Mouse (Mus musculus): ENCODE measurements around the gene Gdpd3. TPM values are rescaled to one million over a fixed set of nuclear protein-coding genes. Genes with fewer than 3 reads are reported as not detected.

Gdpd3 gene
- polyA plus RNA-seq, 1 experiment from 2014 or later, result 1.4 TPM

DNA sequence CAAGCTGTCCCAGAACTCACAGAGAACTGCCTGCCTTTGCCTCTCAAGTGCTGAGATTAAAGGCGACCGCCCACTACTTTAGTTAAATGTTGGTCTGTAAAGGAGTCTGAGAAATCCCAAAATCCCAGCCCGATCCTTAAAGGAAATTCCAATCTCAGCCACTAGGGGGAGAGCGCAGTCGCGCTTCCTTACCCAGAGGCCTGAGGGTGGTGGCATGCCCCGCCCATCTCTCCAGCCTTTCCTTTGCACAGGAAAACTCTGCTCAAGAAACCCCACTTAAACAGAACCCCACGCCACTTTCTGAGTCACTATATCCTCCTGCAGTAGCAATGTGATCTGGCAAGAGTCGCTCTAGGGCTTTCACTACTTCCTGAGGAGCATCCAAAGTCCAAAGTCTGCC lies 11.3 kb upstream of the Gdpd3 start:
- WGBS (ENCODE audit: insufficient replicate concordance), result 2% methylated on average over 9 of the region's 9 CpGs
- H3K27ac ChIP-seq (ENCODE audit: low read depth, low read length), result no peak overlapping the region
- H3K4me1 ChIP-seq (ENCODE audit: control insufficient read depth, insufficient read depth, low read length), result peaks cover 4% of the 10 kb centered on the region; the same call in 1 of the 2 replicates
- no peaks in the 10 kb centered on the region for H3K9me3 ChIP-seq (replicated peaks; ENCODE audit: control insufficient read depth, low read length)
- no peaks in the 10 kb centered on the region for H3K27me3 ChIP-seq (ENCODE audit: control insufficient read depth, insufficient read depth, low read length)
- H3K4me3 ChIP-seq (ENCODE audit: low read depth, low read length), result peak overlapping the region; percentile 6; the same call in 1 of the 2 replicates
- H3K4me2 ChIP-seq, result peak overlapping the region; percentile 38
- peak overlapping the region; percentile 65; the same call in 1 of the 2 replicates for H3K9ac ChIP-seq (ENCODE audit: low read depth, low read length)
- H3K36me3 ChIP-seq (ENCODE audit: control insufficient read depth, insufficient read depth, low read length), result no peaks in the 10 kb centered on the region
- 0 out of 2 replicates have a peak, but pooled peaks have one; percentile 41 for ATAC-seq (replicated peaks; ENCODE audit: insufficient number of reproducible peaks, low FRiP score, low TSS enrichment)

- Histone ChIP-seq H3K27me3 (ENCODE audit: control insufficient read depth, insufficient read depth, low read length) (no peaks in the 10 kb centered on the region), H3K4me3 (ENCODE audit: low read depth, low read length) (no peak overlapping the region), H3K9ac (ENCODE audit: low read depth, low read length) (no peak overlapping the region), H3K9me3 (replicated peaks; ENCODE audit: control insufficient read depth, low read length) (no peaks in the 10 kb centered on the region), H3K27ac (ENCODE audit: low read depth, low read length) (no peak overlapping the region), H3K36me3 (ENCODE audit: control insufficient read depth, insufficient read depth, low read length) (peaks cover 3% of the 10 kb centered on the region; the same call in 1 of the 2 replicates), H3K4me2 (no peak overlapping the region), H3K4me1 (ENCODE audit: control insufficient read depth, insufficient read depth, low read length) (peaks cover 28% of the 10 kb centered on the region)
- 65% methylated on average over 7 of the region's 7 CpGs for WGBS (ENCODE audit: insufficient replicate concordance)
- no peak for ATAC-seq (replicated peaks; ENCODE audit: insufficient number of reproducible peaks, low FRiP score, low TSS enrichment)
Observed at GRCm38 (mm10) chr7:126758539-126758938, 7.6 kb upstream of the Gdpd3 start.

- no peaks in the 10 kb centered on the region for H3K9me3 ChIP-seq (replicated peaks; ENCODE audit: control insufficient read depth, low read length)
- no peaks in the 10 kb centered on the region for H3K27me3 ChIP-seq (ENCODE audit: control insufficient read depth, insufficient read depth, low read length)
- WGBS (ENCODE audit: insufficient replicate concordance), result 2% methylated on average over 25 of the region's 38 CpGs
- peak within 1 kb of the TSS; percentile 83 for H3K4me3 ChIP-seq (ENCODE audit: low read depth, low read length)
- H3K9ac ChIP-seq (ENCODE audit: low read depth, low read length), result peak within 1 kb of the TSS; percentile 94
- H3K4me1 ChIP-seq (ENCODE audit: control insufficient read depth, insufficient read depth, low read length), result peaks cover 28% of the 10 kb centered on the region
- H3K36me3 ChIP-seq (ENCODE audit: control insufficient read depth, insufficient read depth, low read length), result peaks cover 3% of the 10 kb centered on the region
- peak within 1 kb of the TSS; percentile 95 for H3K27ac ChIP-seq (ENCODE audit: low read depth, low read length)
- peak; percentile 49 for ATAC-seq (replicated peaks; ENCODE audit: insufficient number of reproducible peaks, low FRiP score, low TSS enrichment)
- H3K4me2 ChIP-seq, result peak within 1 kb of the TSS; percentile 96
Observed at GRCm38 (mm10) chr7:126759050-126759671, 7.0 kb upstream of the Gdpd3 start, which contains the start of gene Mapk3. Gene Mapk3 (plus strand): TSS chr7:126759601.

DNA sequence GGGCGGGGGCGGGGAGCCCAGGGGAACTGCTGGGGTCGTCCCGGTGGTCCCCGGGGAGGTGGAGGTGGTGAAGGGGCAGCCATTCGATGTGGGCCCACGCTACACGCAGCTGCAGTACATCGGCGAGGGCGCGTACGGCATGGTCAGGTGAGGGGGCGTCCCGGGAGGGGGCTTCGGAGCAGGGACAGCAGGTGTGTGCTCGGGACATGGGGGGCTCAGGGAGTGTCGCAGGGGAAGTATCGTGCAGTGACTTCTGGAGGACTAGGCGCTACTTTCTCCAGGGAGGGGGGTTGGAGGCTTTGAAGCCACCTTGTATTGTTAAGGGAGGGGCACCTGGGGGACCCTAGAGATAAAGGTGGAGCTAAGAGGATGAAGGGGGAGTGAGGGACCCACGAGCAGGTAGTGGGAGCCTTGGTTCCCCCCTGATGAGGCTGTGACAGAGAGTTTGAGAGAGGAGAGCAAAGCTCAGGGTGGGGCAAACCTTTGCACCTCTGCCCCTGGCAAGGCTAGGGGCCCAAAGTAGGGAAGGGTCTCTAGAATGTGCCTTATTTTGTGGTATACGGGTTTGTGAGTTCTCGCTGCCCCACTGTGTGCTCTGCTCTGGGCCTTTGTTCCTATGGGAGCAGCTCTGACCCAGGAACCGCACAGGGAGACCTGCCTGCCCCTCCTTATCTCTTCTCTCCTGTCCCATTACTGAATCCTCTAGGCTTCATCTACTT lies 6.3 kb upstream of the Gdpd3 start:
- H3K4me3 ChIP-seq (ENCODE audit: low read depth, low read length), result peak overlapping the region; percentile 83
- H3K27ac ChIP-seq (ENCODE audit: low read depth, low read length), result peak overlapping the region; percentile 95
- WGBS (ENCODE audit: insufficient replicate concordance), result under 1% methylated on average over 22 of the region's 24 CpGs
- H3K27me3 ChIP-seq (ENCODE audit: control insufficient read depth, insufficient read depth, low read length), result no peaks in the 10 kb centered on the region
- peak overlapping the region; percentile 96 for H3K4me2 ChIP-seq
- H3K4me1 ChIP-seq (ENCODE audit: control insufficient read depth, insufficient read depth, low read length), result peaks cover 28% of the 10 kb centered on the region
- peak overlapping the region; percentile 94 for H3K9ac ChIP-seq (ENCODE audit: low read depth, low read length)
- ATAC-seq (replicated peaks; ENCODE audit: insufficient number of reproducible peaks, low FRiP score, low TSS enrichment), result peak; percentile 10
- no peaks in the 10 kb centered on the region for H3K9me3 ChIP-seq (replicated peaks; ENCODE audit: control insufficient read depth, low read length)
- peaks cover 6% of the 10 kb centered on the region for H3K36me3 ChIP-seq (ENCODE audit: control insufficient read depth, insufficient read depth, low read length)

DNA sequence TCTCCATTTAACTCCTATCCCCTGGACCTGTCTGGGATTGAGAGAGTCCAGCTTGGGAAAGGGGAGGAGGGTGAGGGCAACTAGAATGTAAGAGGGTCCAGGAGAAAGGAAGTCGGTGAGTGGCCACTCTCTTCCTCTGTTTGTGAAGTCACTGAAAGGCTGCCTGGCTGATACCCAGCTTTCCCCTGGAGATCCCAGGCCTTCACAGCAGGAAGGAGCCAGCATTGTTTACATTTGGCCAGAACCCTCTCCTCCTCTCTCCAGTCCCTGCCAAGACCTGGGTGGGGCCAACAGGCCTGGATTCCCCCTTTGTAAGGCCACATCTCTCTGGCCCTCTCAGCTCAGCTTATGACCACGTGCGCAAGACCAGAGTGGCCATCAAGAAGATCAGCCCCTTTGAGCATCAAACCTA lies 5.7 kb upstream of the Gdpd3 start:
- peak overlapping the region; percentile 83 for H3K4me3 ChIP-seq (ENCODE audit: low read depth, low read length)
- no peaks in the 10 kb centered on the region for H3K27me3 ChIP-seq (ENCODE audit: control insufficient read depth, insufficient read depth, low read length)
- H3K9me3 ChIP-seq (replicated peaks; ENCODE audit: control insufficient read depth, low read length), result no peaks in the 10 kb centered on the region
- 24% methylated on average over 3 of the region's 3 CpGs for WGBS (ENCODE audit: insufficient replicate concordance)
- H3K36me3 ChIP-seq (ENCODE audit: control insufficient read depth, insufficient read depth, low read length), result peaks cover 11% of the 10 kb centered on the region
- ATAC-seq (replicated peaks; ENCODE audit: insufficient number of reproducible peaks, low FRiP score, low TSS enrichment), result peak; percentile 40
- peak overlapping the region; percentile 95 for H3K27ac ChIP-seq (ENCODE audit: low read depth, low read length)
- H3K4me2 ChIP-seq, result peak overlapping the region; percentile 96
- peak overlapping the region; percentile 94 for H3K9ac ChIP-seq (ENCODE audit: low read depth, low read length)
- H3K4me1 ChIP-seq (ENCODE audit: control insufficient read depth, insufficient read depth, low read length), result peaks cover 25% of the 10 kb centered on the region

DNA sequence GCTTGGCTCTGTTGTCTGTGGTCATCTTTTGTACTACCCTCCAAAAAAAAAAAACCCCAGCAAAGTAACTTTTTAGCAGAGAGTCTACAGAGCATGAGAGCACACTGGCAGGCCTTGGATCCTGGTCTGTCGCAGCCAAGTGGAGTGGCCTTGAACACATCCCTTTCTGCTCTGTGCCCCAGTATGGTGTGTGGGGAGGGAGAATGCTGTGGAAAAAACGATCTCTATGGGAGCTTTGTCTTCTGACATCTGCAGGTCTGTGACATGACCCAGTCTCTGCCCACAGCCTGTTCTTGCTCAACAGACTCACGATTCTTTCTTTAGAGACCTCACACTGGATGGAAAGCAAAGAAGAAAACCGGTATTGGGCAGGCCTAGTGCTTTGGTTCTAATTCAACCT lies 5.2 kb upstream of the Gdpd3 start:
- Histone ChIP-seq H3K27ac (ENCODE audit: low read depth, low read length) (peak overlapping the region; percentile 69), H3K9ac (ENCODE audit: low read depth, low read length) (peak overlapping the region; percentile 6; the same call in 1 of the 2 replicates), H3K9me3 (replicated peaks; ENCODE audit: control insufficient read depth, low read length) (no peaks in the 10 kb centered on the region), H3K4me1 (ENCODE audit: control insufficient read depth, insufficient read depth, low read length) (peaks cover 25% of the 10 kb centered on the region), H3K27me3 (ENCODE audit: control insufficient read depth, insufficient read depth, low read length) (no peaks in the 10 kb centered on the region), H3K36me3 (ENCODE audit: control insufficient read depth, insufficient read depth, low read length) (peaks cover 11% of the 10 kb centered on the region), H3K4me3 (ENCODE audit: low read depth, low read length) (peak overlapping the region; percentile 83), H3K4me2 (peak overlapping the region; percentile 96)
- no peak for ATAC-seq (replicated peaks; ENCODE audit: insufficient number of reproducible peaks, low FRiP score, low TSS enrichment)
- 61% methylated on average over 4 of the region's 4 CpGs for WGBS (ENCODE audit: insufficient replicate concordance)

DNA sequence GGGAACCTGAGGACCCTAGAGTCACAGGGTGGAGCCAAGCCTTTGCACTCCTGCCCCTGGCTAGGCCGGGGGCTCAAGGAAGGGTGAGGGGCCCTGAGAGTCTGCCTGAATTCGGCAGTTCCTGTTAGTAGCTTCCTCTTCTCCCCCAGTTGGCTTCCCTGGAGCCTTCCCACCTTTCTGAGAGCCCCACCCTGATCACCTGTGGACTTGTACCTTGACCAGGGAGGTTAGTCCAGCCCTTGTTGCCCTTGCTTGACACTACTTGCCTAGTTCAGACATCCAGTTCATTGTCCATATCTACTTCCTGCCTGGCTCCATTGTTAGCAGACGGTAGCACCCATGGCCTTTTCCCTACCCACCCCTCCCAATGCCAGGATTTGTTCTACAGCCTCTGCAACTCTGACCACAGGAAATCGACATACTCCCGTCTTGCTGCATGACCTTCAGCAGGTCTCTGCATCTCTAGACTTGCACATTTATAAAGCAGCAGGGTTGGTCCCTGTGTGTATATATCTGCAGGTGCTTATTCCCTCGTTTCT lies 4.5 kb upstream of the Gdpd3 start:
- 56% methylated on average over 6 of the region's 6 CpGs for WGBS (ENCODE audit: insufficient replicate concordance)
- H3K4me2 ChIP-seq, result peak overlapping the region; percentile 96; the same call in 1 of the 2 replicates
- no peaks in the 10 kb centered on the region for H3K9me3 ChIP-seq (replicated peaks; ENCODE audit: control insufficient read depth, low read length)
- ATAC-seq (replicated peaks; ENCODE audit: insufficient number of reproducible peaks, low FRiP score, low TSS enrichment), result no peak
- H3K4me3 ChIP-seq (ENCODE audit: low read depth, low read length), result no peak overlapping the region
- peaks cover 17% of the 10 kb centered on the region for H3K36me3 ChIP-seq (ENCODE audit: control insufficient read depth, insufficient read depth, low read length)
- H3K9ac ChIP-seq (ENCODE audit: low read depth, low read length), result 0 out of 2 replicates have a peak overlapping the region, but pooled peaks have one; percentile 6
- H3K27me3 ChIP-seq (ENCODE audit: control insufficient read depth, insufficient read depth, low read length), result no peaks in the 10 kb centered on the region
- peaks cover 27% of the 10 kb centered on the region for H3K4me1 ChIP-seq (ENCODE audit: control insufficient read depth, insufficient read depth, low read length)
- peak overlapping the region; percentile 11; the same call in 1 of the 2 replicates for H3K27ac ChIP-seq (ENCODE audit: low read depth, low read length)

- H3K27ac ChIP-seq (ENCODE audit: low read depth, low read length), result no peak overlapping the region
- H3K4me2 ChIP-seq, result no peak overlapping the region; the same call in 1 of the 2 replicates
- no peaks in the 10 kb centered on the region for H3K9me3 ChIP-seq (replicated peaks; ENCODE audit: control insufficient read depth, low read length)
- H3K9ac ChIP-seq (ENCODE audit: low read depth, low read length), result no peak overlapping the region
- no peak overlapping the region for H3K4me3 ChIP-seq (ENCODE audit: low read depth, low read length)
- no peaks in the 10 kb centered on the region for H3K27me3 ChIP-seq (ENCODE audit: control insufficient read depth, insufficient read depth, low read length)
- no peak for ATAC-seq (replicated peaks; ENCODE audit: insufficient number of reproducible peaks, low FRiP score, low TSS enrichment)
- 51% methylated on average over 17 of the region's 17 CpGs for WGBS (ENCODE audit: insufficient replicate concordance)
- peaks cover 17% of the 10 kb centered on the region for H3K36me3 ChIP-seq (ENCODE audit: control insufficient read depth, insufficient read depth, low read length)
- H3K4me1 ChIP-seq (ENCODE audit: control insufficient read depth, insufficient read depth, low read length), result peaks cover 27% of the 10 kb centered on the region
Observed at GRCm38 (mm10) chr7:126762471-126763008, 3.6 kb upstream of the Gdpd3 start.

Measured in heart, embryonic 11.5 days (tissue).